Mouse (Mus musculus) liver, embryonic 13.5 days (tissue): ENCODE data around the gene Papss1. TPM values are rescaled to one million over a fixed set of nuclear protein-coding genes. Genes with fewer than 3 reads are reported as not detected.
A peak's percentile ranks its signal among the peaks of the same experiment; 100 is the strongest.

Experiments
- ATAC-seq: fragments of 200-750 bp; cut with Nextera tagmentation; 2 replicates; pipeline ENCODE4 v1.8.0; 2017; ENCODE audit warnings: low read depth, mild to moderate bottlenecking, moderate number of reproducible peaks, moderate library complexity
- DNase-seq: peaks from one replicate; pipeline ENCODE4 v3.0.0; 2022
- H3K27ac ChIP-seq: fragments of 300-500 bp; sonication (generic); 2 replicates; pipeline ENCODE4 v1.5.1; 2015; ENCODE audit warnings: moderate library complexity, mild to moderate bottlenecking, inconsistent platforms
- H3K27me3 ChIP-seq: fragments of 300-500 bp; sonication (generic); 2 replicates; pipeline ENCODE4 v1.6.1; 2015; ENCODE audit warnings: mild to moderate bottlenecking, inconsistent platforms
- H3K36me3 ChIP-seq: fragments of 300-500 bp; sonication (generic); 2 replicates; pipeline ENCODE4 v1.6.1; 2015; ENCODE audit warnings: mild to moderate bottlenecking, inconsistent platforms
- H3K4me1 ChIP-seq: fragments of 300-500 bp; sonication (generic); replicated peaks from 2 replicates; pipeline ENCODE4 v1.6.1; 2015; ENCODE audit warnings: inconsistent platforms
- H3K4me2 ChIP-seq: fragments of 300-500 bp; sonication (generic); 2 replicates; pipeline ENCODE4 v1.6.1; 2015; ENCODE audit warnings: inconsistent platforms, mild to moderate bottlenecking, moderate library complexity
- H3K4me3 ChIP-seq: fragments of 300-500 bp; sonication (generic); replicated peaks from 2 replicates; pipeline ENCODE4 v1.5.1; 2015; ENCODE audit warnings: mild to moderate bottlenecking, inconsistent platforms
- H3K9ac ChIP-seq: fragments of 300-500 bp; sonication (generic); 2 replicates; pipeline ENCODE4 v1.6.1; 2015; ENCODE audit warnings: mild to moderate bottlenecking, inconsistent platforms
- H3K9me3 ChIP-seq: fragments of 300-500 bp; sonication (generic); replicated peaks from 2 replicates; pipeline ENCODE4 v1.6.1; 2016; ENCODE audit warnings: inconsistent platforms
- WGBS: fragments of 180-500 bp; shearing (Covaris S2); methylation state at CpG from one replicate; pipeline ENCODE4 v1.1.7; 2015; ENCODE audit not compliant: insufficient replicate concordance; 5-methylcytosine and 5-hydroxymethylcytosine counted together
- polyA plus RNA-seq: library from polyadenylated mRNA; unstranded; fragments of >200 nt; fragmentation: Nextera tagmentation; extraction: Ambion mirVana; gene quantifications from 2 replicates; pipeline ENCODE4 v1.2.1, GENCODE M21; 2015

The Papss1 gene
- polyA plus RNA-seq, 1 experiment from 2014 or later, result 10.1 TPM

GRCm38 (mm10) chr3:131550046-131550445 lies 14.5 kb upstream of the Papss1 start:
- H3K36me3 ChIP-seq, result no peaks in the 10 kb centered on the region
- 72% methylated on average over 4 of the region's 4 CpGs for WGBS
- H3K4me1 ChIP-seq, result no peaks in the 10 kb centered on the region
- no peak overlapping the region for H3K9ac ChIP-seq
- ATAC-seq, result no peak
- no peak for DNase-seq
- no peak overlapping the region for H3K27ac ChIP-seq
- no peak overlapping the region for H3K4me2 ChIP-seq
- no peak overlapping the region for H3K4me3 ChIP-seq
- no peaks in the 10 kb centered on the region for H3K27me3 ChIP-seq
- H3K9me3 ChIP-seq, result no peaks in the 10 kb centered on the region

DNA sequence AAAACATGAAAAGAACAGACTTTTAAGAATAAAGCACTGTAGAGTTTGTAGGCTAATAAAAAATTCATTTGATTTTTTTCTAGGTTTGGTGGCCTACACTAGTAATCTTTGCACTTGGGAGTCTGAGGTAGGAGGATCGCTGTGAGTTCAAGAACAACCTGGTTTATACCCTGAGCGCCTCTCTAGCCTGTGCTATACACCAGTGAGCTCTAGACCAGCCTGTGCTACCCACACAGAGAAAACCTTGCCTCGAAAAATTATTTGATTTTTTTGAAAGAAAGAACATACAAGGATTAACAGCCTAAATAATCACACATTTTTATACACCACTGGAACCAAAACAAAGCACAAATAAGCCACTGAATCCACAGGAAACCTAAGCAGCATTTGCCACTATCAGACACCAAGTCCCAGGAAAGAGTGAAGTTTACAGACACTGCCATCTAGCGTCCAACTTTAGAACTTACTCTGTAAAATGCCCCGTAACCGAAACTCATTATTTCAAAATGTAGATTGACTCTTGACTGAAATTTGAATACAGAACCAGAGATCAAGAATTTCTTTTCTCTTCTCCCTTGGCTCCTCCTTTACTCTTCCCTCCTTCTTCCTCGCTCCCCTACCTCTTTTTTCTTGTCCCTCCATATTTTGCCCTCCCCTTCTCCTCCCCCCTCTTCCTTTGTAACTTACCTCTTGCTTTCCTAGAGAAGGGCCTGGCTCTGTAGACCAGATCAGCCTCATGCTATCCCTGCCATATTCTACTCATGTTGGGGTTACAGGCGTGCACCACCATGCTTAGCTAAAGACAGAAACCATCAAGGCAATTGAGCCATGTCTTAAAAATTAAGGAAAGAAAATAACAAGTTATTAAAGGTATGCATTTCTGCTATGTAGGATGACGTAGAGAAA lies 12.0 kb upstream of the Papss1 start:
- no peaks in the 10 kb centered on the region for H3K27me3 ChIP-seq
- ATAC-seq (no peak), DNase-seq (peak; percentile 4)
- no peak overlapping the region for H3K4me3 ChIP-seq
- H3K4me2 ChIP-seq, result 0 out of 2 replicates have a peak overlapping the region, but pooled peaks have one; percentile 28
- H3K27ac ChIP-seq, result no peak overlapping the region
- no peak overlapping the region for H3K9ac ChIP-seq
- H3K36me3 ChIP-seq, result no peaks in the 10 kb centered on the region
- 31% methylated on average over 9 of the region's 9 CpGs for WGBS
- no peaks in the 10 kb centered on the region for H3K9me3 ChIP-seq
- no peaks in the 10 kb centered on the region for H3K4me1 ChIP-seq

GRCm38 (mm10) chr3:131555771-131556170 lies 8.8 kb upstream of the Papss1 start:
- Histone ChIP-seq H3K4me3 (no peak overlapping the region), H3K27ac (no peak overlapping the region), H3K4me1 (no peaks in the 10 kb centered on the region), H3K27me3 (no peaks in the 10 kb centered on the region), H3K4me2 (no peak overlapping the region), H3K9ac (no peak overlapping the region), H3K36me3 (no peaks in the 10 kb centered on the region), H3K9me3 (no peaks in the 10 kb centered on the region)
- DNase-seq (no peak), ATAC-seq (no peak)

DNA sequence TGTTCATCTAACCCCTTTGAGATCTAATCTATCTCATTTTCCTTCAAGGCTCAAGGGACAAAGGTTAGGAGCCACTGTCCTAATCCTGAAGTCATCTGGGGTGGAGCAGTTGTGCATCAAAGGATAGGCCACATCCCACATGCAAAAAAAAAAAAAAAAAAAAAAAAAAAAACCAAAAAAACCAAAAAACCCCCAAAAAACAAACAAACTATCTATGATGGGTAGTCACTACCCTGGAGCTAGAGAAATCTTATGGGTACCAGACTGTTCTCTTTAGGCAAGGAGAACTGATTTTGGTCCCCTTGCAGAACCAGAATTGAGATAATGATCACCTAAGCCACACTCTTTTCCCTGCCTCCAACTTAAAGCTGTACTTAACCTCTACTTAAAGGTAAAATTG lies 3.0 kb upstream of the Papss1 start:
- H3K4me1 ChIP-seq, result peaks cover 27% of the 10 kb centered on the region
- H3K9me3 ChIP-seq, result no peaks in the 10 kb centered on the region
- no peak overlapping the region for H3K4me3 ChIP-seq
- H3K36me3 ChIP-seq, result no peaks in the 10 kb centered on the region
- H3K4me2 ChIP-seq, result no peak overlapping the region
- ATAC-seq (no peak), DNase-seq (no peak)
- H3K27me3 ChIP-seq, result no peaks in the 10 kb centered on the region
- no peak overlapping the region for H3K27ac ChIP-seq
- no peak overlapping the region for H3K9ac ChIP-seq

DNA sequence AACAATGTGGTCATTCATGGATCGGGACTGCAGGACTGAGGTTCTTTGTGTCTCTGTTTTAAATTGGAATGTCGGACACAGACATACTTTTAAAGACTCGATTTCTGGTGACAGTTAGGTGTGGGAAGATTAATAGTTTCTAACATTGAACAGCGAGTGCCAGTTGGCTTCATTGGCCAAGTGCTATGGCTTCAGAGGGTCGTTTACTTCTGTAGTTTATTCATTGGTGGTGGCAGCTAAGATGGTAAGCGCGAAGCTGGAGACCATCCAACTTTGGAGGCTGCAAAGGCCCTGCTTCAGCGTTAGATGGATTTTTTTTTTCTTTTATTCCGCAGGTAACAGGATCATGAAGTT lies 666 bp downstream of the Papss1 start:
- Histone ChIP-seq H3K9ac (peak overlapping the region; percentile 80), H3K9me3 (no peaks in the 10 kb centered on the region), H3K36me3 (no peaks in the 10 kb centered on the region), H3K4me1 (peaks cover 27% of the 10 kb centered on the region), H3K27ac (peak overlapping the region; percentile 55; the same call in 1 of the 2 replicates), H3K4me3 (peak overlapping the region; percentile 76), H3K4me2 (peak overlapping the region; percentile 89), H3K27me3 (no peaks in the 10 kb centered on the region)
- DNase-seq, result no peak
- 6% methylated on average over 9 of the region's 9 CpGs for WGBS
- no peak for ATAC-seq

DNA sequence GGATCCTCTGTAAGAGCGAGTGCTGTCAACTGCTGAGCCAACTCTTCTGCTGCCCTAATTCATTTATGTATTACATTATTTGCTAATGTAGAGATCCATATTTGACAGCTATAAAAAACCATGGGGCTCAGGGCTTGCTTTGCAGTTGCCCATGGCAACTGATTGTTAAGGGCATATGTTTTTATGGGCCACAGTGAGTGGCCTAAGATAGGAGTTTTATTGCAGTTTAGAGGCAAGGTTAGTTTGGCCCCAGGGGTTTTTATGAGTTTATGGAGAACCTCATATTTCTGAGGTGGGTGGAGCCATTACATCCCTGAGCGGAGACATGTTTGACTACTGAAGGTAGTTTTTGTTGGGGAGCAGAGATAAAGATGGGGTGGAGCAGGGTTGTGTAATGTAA lies 1.7 kb downstream of the Papss1 start:
- H3K27ac ChIP-seq, result no peak overlapping the region
- no peak for DNase-seq
- no peaks in the 10 kb centered on the region for H3K9me3 ChIP-seq
- WGBS, result 68% methylated on average over 2 of the region's 2 CpGs
- no peak overlapping the region for H3K9ac ChIP-seq
- H3K4me2 ChIP-seq, result no peak overlapping the region
- no peaks in the 10 kb centered on the region for H3K36me3 ChIP-seq
- H3K27me3 ChIP-seq, result no peaks in the 10 kb centered on the region
- H3K4me3 ChIP-seq, result no peak overlapping the region
- ATAC-seq, result no peak
- peaks cover 27% of the 10 kb centered on the region for H3K4me1 ChIP-seq

GRCm38 (mm10) chr3:131570506-131570905 lies 5.9 kb downstream of the Papss1 start:
- Histone ChIP-seq H3K4me2 (no peak overlapping the region), H3K4me1 (peaks cover 10% of the 10 kb centered on the region), H3K4me3 (no peak overlapping the region), H3K36me3 (no peaks in the 10 kb centered on the region), H3K9me3 (no peaks in the 10 kb centered on the region), H3K9ac (no peak overlapping the region), H3K27ac (no peak overlapping the region), H3K27me3 (no peaks in the 10 kb centered on the region)
- DNase-seq, result no peak
- WGBS, result 17% methylated on average over 1 of the region's 1 CpGs
- no peak for ATAC-seq

DNA sequence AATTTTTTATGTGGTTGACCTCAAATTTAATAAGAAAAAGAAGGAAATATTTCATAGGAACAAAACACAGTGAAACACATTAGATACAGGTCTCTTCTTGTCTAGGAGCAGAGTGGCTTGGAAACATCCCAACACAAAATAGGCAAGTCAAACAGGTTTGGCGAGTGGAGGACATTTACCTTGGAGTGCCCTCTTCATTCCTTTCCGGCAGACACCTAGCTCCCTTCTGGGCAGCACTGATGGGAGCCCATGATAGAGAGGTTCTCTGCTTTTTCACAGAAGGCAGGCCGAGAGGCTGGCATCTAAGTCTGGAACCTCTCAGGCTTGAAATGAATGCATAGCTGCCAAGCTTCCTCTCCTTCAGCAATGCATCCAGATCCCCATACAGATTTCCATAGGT lies 9.0 kb downstream of the Papss1 start:
- H3K27me3 ChIP-seq, result no peaks in the 10 kb centered on the region
- no peaks in the 10 kb centered on the region for H3K9me3 ChIP-seq
- no peak overlapping the region for H3K4me2 ChIP-seq
- no peaks in the 10 kb centered on the region for H3K4me1 ChIP-seq
- no peak overlapping the region for H3K9ac ChIP-seq
- H3K27ac ChIP-seq, result no peak overlapping the region
- 66% methylated on average over 3 of the region's 3 CpGs for WGBS
- H3K4me3 ChIP-seq, result no peak overlapping the region
- no peaks in the 10 kb centered on the region for H3K36me3 ChIP-seq
- ATAC-seq (no peak), DNase-seq (no peak)

DNA sequence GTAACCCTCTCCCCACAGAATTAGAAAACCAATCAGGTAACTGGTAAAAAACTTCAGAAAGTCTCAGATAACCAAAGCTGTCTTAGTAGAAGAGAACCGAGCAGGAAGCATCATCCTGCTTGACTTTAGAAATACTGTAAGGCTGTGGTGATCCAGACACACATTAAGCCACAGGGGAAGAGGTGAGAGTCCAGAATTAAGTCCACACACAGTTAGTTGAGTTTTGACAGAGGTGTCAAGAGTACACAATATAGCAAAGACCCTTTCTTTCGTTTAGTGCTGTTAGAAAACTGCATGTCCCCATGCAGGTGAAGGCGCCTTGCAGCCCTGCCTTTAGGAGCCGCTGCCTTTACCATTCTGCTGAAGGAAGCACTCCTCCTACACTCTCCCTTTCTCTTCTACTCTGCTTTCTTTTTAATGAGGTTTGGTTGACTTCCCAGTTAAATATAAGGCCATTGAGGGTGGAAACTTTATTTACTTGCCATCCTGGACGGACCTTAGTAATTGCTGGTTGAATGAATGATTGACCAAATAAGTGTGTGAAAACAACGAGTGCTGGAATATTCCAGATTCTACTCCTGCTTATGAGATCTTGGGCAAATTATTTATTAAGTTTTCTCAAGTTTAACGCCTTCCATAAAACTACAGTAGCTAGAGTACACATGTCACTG lies 14.0 kb downstream of the Papss1 start:
- ATAC-seq, result no peak
- WGBS, result 73% methylated on average over 7 of the region's 7 CpGs
- no peaks in the 10 kb centered on the region for H3K4me1 ChIP-seq
- DNase-seq, result no peak
- H3K4me3 ChIP-seq, result no peak overlapping the region
- no peak overlapping the region for H3K27ac ChIP-seq
- no peak overlapping the region for H3K4me2 ChIP-seq
- no peak overlapping the region for H3K9ac ChIP-seq
- no peaks in the 10 kb centered on the region for H3K27me3 ChIP-seq
- H3K9me3 ChIP-seq, result no peaks in the 10 kb centered on the region
- 0 out of 2 replicates have a peak, but pooled peaks cover 7% of the 10 kb centered on the region for H3K36me3 ChIP-seq

GRCm38 (mm10) chr3:131580040-131580439 lies 15.5 kb downstream of the Papss1 start:
- WGBS, result 64% methylated on average over 4 of the region's 4 CpGs
- H3K9me3 ChIP-seq, result no peaks in the 10 kb centered on the region
- 0 out of 2 replicates have a peak, but pooled peaks cover 7% of the 10 kb centered on the region for H3K36me3 ChIP-seq
- H3K4me3 ChIP-seq, result no peak overlapping the region
- no peak overlapping the region for H3K27ac ChIP-seq
- H3K4me1 ChIP-seq, result no peaks in the 10 kb centered on the region
- no peak overlapping the region for H3K9ac ChIP-seq
- H3K4me2 ChIP-seq, result no peak overlapping the region
- no peaks in the 10 kb centered on the region for H3K27me3 ChIP-seq
- ATAC-seq, result no peak
- no peak for DNase-seq

- H3K4me1 ChIP-seq, result no peaks in the 10 kb centered on the region
- no peak overlapping the region for H3K9ac ChIP-seq
- no peak for DNase-seq
- no peak overlapping the region for H3K4me2 ChIP-seq
- H3K27me3 ChIP-seq, result no peaks in the 10 kb centered on the region
- no peak for ATAC-seq
- 76% methylated on average over 7 of the region's 7 CpGs for WGBS
- 0 out of 2 replicates have a peak, but pooled peaks cover 7% of the 10 kb centered on the region for H3K36me3 ChIP-seq
- H3K9me3 ChIP-seq, result no peaks in the 10 kb centered on the region
- H3K4me3 ChIP-seq, result no peak overlapping the region
- no peak overlapping the region for H3K27ac ChIP-seq
Measured at GRCm38 (mm10) chr3:131581096-131581495, 16.5 kb downstream of the Papss1 start.

- Histone ChIP-seq H3K4me2 (no peak overlapping the region), H3K4me3 (no peak overlapping the region), H3K27ac (no peak overlapping the region), H3K27me3 (no peaks in the 10 kb centered on the region), H3K4me1 (no peaks in the 10 kb centered on the region), H3K36me3 (peaks cover 13% of the 10 kb centered on the region; the same call in 1 of the 2 replicates), H3K9ac (no peak overlapping the region), H3K9me3 (no peaks in the 10 kb centered on the region)
- WGBS, result 85% methylated on average over 3 of the region's 3 CpGs
- no peak for DNase-seq
- ATAC-seq, result no peak
Measured at GRCm38 (mm10) chr3:131586818-131587217, 22.2 kb downstream of the Papss1 start.
